In genomic region chr17:8532609-8533008, GRCm38 (mm10) we compare ENCODE assay signal across 29 mouse cellular contexts. TPM values are rescaled to one million over a fixed set of nuclear protein-coding genes. Genes with fewer than 3 reads are reported as not detected.
"Had no signal": no experiment of that assay in that cellular context is flagged by ENCODE, and none has a peak within 500 bp of the region (broad histone marks: within the 10 kb centered on the region; RNA-seq: fewer than 3 reads in every experiment).

No protein-coding gene starts in this region.

- H3K4me3 ChIP-seq: midbrain, embryonic 12.5 days; myocyte; neural tube, embryonic 13.5 days; stomach, embryonic 15.5 days had no signal

- H3K27ac ChIP-seq: liver, embryonic 14.5 days; macrophage; midbrain, embryonic 12.5 days; neural tube, embryonic 13.5 days; stomach, embryonic 15.5 days had no signal

- DNase-seq: kidney, postnatal 14 days; kidney, postnatal 4 days; liver, postnatal 0 days; lung, embryonic 14.5 days; retina, postnatal 1 day; right cerebral cortex, postnatal 25 days; spleen, adult 18-20 months; thymus, postnatal 36 days had no signal

- H3K4me1 ChIP-seq: midbrain, embryonic 12.5 days; neural tube, embryonic 13.5 days; stomach, embryonic 15.5 days had no signal

RNA-seq across cellular contexts. Expression of gene Pde10a, which starts 7.4 kb away (rescaled TPM):
- total RNA-seq: monocyte, adult 5-6 weeks; neutrophil, adult 5-6 weeks had no signal

RNA-seq across cellular contexts. Expression of gene Gm17087, which starts 34.1 kb away (rescaled TPM):
- total RNA-seq: layer of hippocampus, adult 18-20 months; layer of hippocampus, postnatal 14 days; left cerebral cortex, adult 18-20 months; left cerebral cortex, postnatal 10 days; left cerebral cortex, postnatal 36 days; liver, adult 2 months; monocyte, adult 5-6 weeks; neutrophil, adult 5-6 weeks had no signal
- polyA plus RNA-seq: kidney, embryonic 16.5 days; limb, embryonic 11.5 days; limb, embryonic 14.5 days; liver, adult 2 months; liver, embryonic 14.5 days; liver, postnatal 0 days; lung, embryonic 14.5 days; lung, postnatal 0 days; macrophage; midbrain, embryonic 12.5 days; midbrain, embryonic 16.5 days; myocyte; neural tube, embryonic 13.5 days; thymus, postnatal 0 days; urinary bladder, adult 2 months had no signal
